Mouse (Mus musculus) heart, postnatal 36 days (tissue): ENCODE results near the gene Ceacam18. TPM values are rescaled to one million over a fixed set of nuclear protein-coding genes. Genes with fewer than 3 reads are reported as not detected.
A peak's percentile ranks its signal among the peaks of the same experiment; 100 is the strongest.

Experiments used
- DNase-seq, 2 experiments: peaks; one replicate each; pipeline ENCODE4 v3.0.0; 2021 to 2022
- intact Hi-C: fragments of 180-260 bp; cut with DNase I; formaldehyde crosslinking; loops from one replicate; pipeline ENCODE4 v1.15.1; 2025
- total RNA-seq, 2 experiments: library from RNA; stranded (reverse); gene quantifications; 2 replicates each; pipeline ENCODE4 v1.2.3; 2021

The Ceacam18 gene
- total RNA-seq, result not detected

GRCm38 (mm10) chr7:43634500-43634899 is at the start of gene Ceacam18:
Ceacam18 (plus strand) TSS chr7:43634707.
- DNase-seq, result no peak
- intact Hi-C loops, result no loop called here

DNA sequence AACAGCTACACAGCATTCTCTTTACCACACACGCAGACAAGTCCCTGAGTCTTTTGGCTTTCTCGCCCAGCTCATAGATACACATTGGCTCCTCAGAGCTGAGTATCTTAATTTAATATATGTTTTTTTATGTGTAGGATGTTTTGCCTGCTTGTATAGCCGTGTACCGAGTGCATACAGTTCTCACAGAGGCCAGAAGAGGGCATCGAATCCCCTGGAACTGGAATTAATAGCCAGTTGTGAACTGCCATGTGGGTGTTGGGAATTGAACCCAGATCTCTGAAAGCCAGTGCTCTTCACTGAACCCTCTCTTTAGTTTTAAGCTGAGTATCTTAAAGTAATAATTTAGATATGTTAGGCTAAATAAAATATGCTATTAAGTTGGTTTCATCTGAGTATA is 49.7 kb upstream of the Ceacam18 start:
- no peak for DNase-seq
- intact Hi-C loops, result loop anchor here (10.0 kb wide), 1 partner anchor 310 kb away; no protein-coding TSS in a partner anchor

DNA sequence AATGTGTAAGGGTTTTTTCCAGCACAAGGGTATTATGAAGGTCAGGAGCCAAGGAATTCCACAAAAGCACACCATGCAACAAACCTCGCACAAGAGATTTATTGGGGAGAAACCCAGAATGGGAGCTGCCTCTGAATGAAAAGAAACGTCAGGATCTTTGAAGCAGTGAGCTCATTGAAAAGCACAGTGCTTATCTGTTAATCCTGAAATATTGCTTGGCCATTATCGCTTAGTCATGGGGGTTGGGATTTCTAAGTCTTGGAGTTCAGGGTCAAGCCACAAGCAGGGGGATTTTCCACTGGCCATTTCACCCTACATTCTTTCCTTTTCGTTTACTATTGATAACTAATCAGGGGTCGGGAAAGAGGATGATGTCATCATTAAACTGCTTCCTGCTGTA is 32.6 kb upstream of the Ceacam18 start:
- no peak for DNase-seq
- intact Hi-C loops, result no loop called here

DNA sequence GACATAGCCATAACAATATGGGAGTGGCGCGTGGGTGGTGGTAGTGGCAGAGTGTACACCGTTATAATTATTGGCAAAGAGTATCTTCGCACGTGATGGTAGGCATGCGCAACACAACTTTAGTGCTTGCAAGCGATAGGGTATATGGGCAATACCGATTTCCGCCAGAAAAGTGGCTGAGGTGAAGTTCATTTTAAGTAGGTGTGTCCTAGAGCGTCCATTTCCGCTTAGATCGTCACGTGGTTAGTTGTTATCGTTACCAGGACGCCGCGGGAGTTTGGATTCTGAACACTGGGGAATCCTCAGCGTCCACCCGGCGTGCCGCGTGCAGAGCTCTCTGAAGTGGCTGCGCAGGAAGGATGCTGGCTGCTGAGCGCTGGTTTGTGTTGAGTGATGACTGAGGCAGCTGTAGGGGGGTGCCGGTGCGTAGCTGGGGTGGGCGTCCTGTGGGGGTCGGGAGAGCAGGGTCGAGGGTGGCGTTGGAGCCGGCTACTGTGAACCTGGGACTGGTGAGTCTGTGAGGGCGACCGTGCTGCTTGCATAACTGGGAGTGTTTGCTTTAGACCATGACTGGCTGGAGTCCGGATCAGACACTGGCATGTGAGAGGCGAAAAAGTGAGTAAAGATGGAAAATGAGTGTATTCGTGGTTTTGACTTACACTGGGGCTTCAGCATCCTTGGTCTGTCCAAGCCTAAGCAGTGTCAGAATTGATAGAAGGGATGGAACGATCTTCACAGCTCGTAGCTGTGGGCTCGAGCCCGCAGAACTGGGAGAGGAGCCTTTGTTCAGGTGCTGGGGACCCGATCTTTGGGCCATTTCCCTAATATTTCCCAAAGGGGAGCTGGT is 27.4 kb upstream of the Ceacam18 start, which contains the start of gene Zfp819:
Gene Zfp819, plus strand, starts transcription at position 274 of the 847 bp plus-strand sequence.
- peak; percentile 9 to 29 for DNase-seq
- intact Hi-C loops, result no loop called here

- DNase-seq, result no peak
- intact Hi-C loops, result no loop called here
These were observed 26.7 kb upstream of the Ceacam18 start for GRCm38 (mm10) chr7:43607743-43608287.

DNA sequence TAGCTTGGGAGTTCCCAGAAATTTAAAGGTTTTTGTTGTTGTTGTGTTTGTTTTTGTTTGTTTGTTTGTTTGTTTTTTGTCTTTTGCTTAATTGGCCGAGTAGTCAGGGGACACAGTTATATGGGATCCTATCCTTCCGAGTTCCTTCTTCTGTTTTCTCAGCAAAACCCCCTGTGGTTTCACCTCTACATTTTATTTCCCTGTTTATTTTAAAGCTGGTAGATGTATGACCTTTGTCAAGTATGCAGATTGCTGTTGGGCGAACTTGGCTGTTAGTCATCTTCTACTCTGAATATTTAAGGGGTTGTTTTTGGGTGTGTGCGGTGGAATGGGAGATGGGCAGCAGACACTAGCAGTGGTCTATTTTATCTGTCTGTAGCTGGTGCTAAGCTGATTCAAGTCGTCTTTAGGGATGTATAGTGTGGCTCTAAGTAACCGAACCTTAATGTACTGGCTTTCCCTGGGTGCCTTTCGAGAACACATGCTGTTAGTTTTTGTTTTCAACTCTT is 26.1 kb upstream of the Ceacam18 start:
- DNase-seq, result no peak
- intact Hi-C loops, result no loop called here

DNA sequence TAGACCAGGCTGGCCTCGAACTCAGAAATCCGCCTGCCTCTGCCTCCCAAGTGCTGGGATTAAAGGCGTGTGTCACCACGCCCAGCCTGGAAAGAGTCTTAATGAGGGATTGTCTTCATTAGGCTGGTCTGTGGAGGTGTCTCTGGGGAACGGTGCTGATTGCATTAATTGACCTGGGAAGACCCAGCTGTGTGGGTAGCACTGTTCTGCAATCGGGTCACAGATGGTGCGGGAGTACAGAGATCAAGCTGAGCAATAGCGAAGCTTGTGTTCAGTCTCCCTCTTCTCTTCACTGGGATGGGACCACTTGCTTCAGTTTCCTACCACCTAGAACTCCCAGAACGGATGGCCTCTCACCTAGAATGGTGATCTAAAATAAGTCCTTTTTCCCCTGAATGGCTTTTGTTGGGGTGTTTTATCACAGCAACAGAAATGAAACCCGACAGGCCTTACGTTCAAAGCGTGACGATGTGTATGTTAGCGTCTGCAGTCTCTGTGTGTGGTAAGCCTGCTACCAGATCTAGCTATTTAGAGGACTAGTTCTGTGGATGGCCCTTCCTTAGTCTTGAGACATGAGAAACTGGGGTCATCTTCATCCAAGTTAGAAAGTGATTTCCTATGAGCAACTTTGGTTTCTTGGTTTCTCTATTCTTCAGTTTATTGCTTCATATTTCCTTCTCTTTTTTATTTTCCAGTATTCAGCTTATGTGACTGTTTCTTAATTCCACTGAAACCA is 20.5 kb upstream of the Ceacam18 start:
- intact Hi-C loops, result no loop called here
- DNase-seq, result no peak

DNA sequence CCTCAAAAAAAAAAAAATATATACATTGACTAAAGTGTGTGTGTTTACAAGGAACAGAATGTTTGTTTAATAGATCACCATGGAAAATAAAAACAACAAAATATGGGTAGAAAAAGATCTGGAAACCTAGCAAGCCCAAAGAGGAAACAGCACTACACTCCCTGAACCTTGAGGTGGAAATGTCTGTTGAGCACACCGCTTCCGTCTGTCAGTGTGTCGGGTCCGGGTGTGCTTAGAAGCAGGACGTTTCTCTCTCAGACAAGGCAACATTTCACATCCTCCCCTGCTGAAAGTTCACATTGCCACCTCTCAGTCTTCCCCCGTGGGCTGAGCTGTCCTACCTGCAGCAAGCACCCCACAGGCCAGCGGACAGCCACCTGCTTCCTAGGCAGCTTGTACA is 11.6 kb upstream of the Ceacam18 start:
- intact Hi-C loops, result no loop called here

GRCm38 (mm10) chr7:43623819-43624218 is 10.7 kb upstream of the Ceacam18 start:
- intact Hi-C loops, result no loop called here
- DNase-seq, result no peak

More for the DNA sequence above, 11.6 kb upstream of the Ceacam18 start:
- DNase-seq, result no peak

GRCm38 (mm10) chr7:43625065-43625464 is 9.4 kb upstream of the Ceacam18 start:
- intact Hi-C loops, result no loop called here

GRCm38 (mm10) chr7:43625794-43626422 is 8.6 kb upstream of the Ceacam18 start:
- DNase-seq, result no peak
- intact Hi-C loops, result no loop called here

More at GRCm38 (mm10) chr7:43625065-43625464, 9.4 kb upstream of the Ceacam18 start:
- no peak for DNase-seq

DNA sequence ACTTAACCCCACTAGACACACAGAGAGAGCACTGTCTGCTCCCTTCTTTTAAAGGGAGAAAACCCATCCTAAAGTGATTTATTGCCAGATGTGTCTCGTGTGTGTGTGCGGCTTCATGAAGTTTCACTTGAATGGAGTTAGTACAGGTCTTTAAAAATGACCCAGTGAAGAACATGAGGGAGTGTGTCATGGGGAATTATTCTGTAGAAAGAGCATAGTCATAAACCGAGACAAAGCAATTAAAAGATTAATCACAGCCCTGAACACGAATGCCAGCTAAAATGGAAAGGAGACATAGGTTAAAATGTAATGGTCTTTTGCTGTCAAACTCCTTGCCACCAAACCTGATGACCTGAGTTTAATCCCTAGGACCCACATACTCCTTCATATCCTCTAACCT is 567 bp upstream of the Ceacam18 start:
- intact Hi-C loops, result no loop called here
- no peak for DNase-seq

DNA sequence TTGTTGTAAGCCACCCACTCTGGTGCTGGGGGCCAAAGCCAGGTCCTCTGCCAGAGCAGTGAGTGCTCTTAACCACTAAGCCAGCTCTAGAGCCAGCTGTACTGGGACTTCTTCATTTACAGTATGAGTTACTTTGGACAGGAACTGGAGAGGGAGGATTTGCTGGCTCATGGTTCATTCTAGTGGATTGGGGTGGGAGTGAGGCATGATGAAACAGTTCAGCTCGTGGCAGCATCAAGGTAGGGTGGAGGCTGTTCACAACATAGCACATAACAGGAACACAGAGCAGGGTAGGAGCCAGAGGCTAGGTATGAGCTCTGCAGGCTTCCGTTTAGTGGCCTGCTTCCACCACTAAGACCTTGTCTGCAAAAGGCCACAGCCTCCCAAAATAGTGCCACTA is 1.7 kb downstream of the Ceacam18 start:
- no peak for DNase-seq
- intact Hi-C loops, result no loop called here

- intact Hi-C loops, result no loop called here
- DNase-seq, result no peak
These were observed 2.6 kb downstream of the Ceacam18 start for GRCm38 (mm10) chr7:43637118-43637517.

GRCm38 (mm10) chr7:43642587-43642986 is 8.1 kb downstream of the Ceacam18 start:
- DNase-seq, result no peak
- intact Hi-C loops, result no loop called here

DNA sequence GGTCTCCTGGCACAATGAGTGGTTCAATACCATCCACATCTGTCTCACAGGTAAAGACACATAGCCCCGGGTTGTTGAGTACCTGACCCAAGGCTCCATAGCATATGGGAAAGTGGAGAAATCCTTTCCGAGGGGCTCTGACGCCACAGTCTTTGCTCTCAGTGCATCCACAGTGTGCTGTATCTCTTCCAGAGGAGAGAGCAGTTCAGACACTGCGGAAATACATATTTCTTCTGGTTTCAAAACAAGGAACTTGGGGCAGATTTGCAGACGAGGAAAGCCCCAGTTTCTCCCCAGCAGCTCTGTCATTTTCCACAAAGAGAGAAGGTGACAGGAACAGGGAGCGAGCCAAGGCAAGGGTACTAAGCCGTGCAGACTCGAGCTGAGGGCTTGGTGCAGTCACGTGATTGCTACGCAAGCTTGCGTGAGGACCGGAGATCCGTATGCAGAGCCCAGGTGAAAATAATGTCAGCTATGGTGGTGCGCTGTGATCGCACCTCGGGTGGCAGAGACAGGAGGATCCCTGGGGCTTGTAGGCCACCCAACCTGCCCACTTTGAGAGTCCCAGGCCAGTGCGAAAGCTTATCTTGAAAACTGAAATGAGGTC is 8.6 kb downstream of the Ceacam18 start:
- intact Hi-C loops, result no loop called here
- DNase-seq, result no peak

GRCm38 (mm10) chr7:43652683-43653082 is 18.2 kb downstream of the Ceacam18 start:
- intact Hi-C loops, result no loop called here
- DNase-seq, result no peak

DNA sequence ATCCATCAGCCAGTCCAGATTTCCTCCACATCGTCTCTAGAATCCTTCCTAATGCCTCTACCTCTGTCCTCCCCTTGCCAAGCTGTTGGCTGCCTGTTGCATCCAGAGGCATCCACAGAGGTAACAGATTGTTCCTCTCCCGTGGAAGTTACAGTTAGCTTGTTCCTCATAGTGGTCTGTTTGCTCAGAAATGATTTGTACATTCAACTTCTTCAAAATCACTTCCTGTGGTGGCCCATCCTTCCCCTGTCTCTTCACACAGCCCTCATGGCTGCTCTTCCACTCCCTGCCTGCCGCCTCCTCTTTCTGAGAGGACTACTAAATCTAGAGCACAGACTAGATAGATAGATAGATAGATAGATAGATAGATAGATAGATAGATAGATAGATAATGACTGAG is 20.0 kb downstream of the Ceacam18 start:
- DNase-seq, result no peak
- intact Hi-C loops, result no loop called here

- intact Hi-C loops, result no loop called here
- DNase-seq, result no peak
These were observed 21.7 kb downstream of the Ceacam18 start for GRCm38 (mm10) chr7:43656232-43656631.

- intact Hi-C loops, result no loop called here
- no peak for DNase-seq
These were observed 25.5 kb downstream of the Ceacam18 start, which contains the start of gene Siglece for GRCm38 (mm10) chr7:43660002-43660401. Siglece (minus strand) TSS chr7:43660161.
